Mouse (Mus musculus) gastrocnemius, adult 2 months (tissue): ENCODE data around the gene 1700069L16Rik. TPM values are rescaled to one million over a fixed set of nuclear protein-coding genes. Genes with fewer than 3 reads are reported as not detected.

ENCODE experiments used
- DNase-seq: peaks from one replicate; pipeline ENCODE4 v3.0.0; 2022
- H3K27ac ChIP-seq: fragments of 200-600 bp; 2 replicates; pipeline ENCODE4 v1.8.1; 2022; ENCODE audit warnings: mild to moderate bottlenecking
- H3K4me3 ChIP-seq: fragments of 200-600 bp; 2 replicates; pipeline ENCODE4 v1.8.1; 2022; ENCODE audit warnings: mild to moderate bottlenecking, moderate library complexity
- CTCF ChIP-seq: fragments of 200-600 bp; IDR thresholded peaks from 2 replicates; pipeline ENCODE4 v1.8.1; 2022; ENCODE audit warnings: antibody characterized with exemption, mild to moderate bottlenecking, moderate library complexity
- intact Hi-C: fragments of 180-260 bp; cut with DNase I; formaldehyde crosslinking; loops from one replicate; pipeline ENCODE4 v1.15.1; 2025
- total RNA-seq, 2 experiments: library from RNA; stranded (reverse); gene quantifications; 2 replicates each; pipeline ENCODE4 v1.2.3; 2021

The 1700069L16Rik gene
- total RNA-seq, 2 experiments from 2014 or later: not detected

DNA sequence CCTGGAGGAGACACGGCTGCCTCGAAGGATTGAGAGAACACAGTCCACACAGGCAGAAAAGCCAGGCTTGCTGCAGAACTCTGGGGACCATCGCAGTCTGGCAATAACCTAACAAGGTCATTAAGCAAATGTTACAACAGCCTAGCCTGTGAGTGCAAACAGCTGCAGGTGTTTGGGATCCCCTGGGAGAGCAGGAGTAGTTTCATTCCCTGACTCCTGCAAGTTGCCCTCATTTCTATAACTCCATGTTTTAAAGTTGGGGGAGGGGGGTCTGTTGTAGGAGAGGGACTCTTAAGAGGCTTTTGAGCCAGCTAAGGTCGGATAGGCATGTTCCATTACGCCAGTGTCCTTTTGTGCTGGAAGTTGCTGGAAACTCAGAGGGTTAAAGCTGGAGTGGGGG, 30.2 kb downstream of the 1700069L16Rik start:
- no peak for TF ChIP-seq CTCF
- DNase-seq: peak; percentile 56
- intact Hi-C loops: no loop called here
- Histone ChIP-seq H3K4me3 (no peak overlapping the region), H3K27ac (no peak overlapping the region)

DNA sequence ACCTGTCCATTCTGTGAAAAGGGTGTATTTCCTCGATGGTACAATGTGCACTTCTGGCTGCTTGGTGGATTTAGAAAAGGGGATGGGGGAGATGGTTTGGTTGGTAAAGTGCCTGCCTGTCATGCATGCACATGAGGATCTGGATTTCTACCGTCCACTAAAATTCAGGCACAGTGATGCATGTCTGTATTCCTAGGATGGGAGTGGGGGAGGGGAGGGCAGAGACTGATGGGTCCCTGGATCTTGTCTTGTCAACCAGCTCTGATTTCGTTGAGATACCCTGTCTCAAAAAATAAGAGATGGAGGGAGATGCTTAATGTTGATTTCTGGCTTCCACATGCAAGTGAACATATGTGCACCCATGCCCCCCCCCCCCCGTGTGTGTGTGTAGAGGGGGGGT, 30.6 kb downstream of the 1700069L16Rik start:
- TF ChIP-seq CTCF: no peak
- intact Hi-C loops: no loop called here
- Histone ChIP-seq H3K4me3 (no peak overlapping the region), H3K27ac (no peak overlapping the region)
- no peak for DNase-seq

DNA sequence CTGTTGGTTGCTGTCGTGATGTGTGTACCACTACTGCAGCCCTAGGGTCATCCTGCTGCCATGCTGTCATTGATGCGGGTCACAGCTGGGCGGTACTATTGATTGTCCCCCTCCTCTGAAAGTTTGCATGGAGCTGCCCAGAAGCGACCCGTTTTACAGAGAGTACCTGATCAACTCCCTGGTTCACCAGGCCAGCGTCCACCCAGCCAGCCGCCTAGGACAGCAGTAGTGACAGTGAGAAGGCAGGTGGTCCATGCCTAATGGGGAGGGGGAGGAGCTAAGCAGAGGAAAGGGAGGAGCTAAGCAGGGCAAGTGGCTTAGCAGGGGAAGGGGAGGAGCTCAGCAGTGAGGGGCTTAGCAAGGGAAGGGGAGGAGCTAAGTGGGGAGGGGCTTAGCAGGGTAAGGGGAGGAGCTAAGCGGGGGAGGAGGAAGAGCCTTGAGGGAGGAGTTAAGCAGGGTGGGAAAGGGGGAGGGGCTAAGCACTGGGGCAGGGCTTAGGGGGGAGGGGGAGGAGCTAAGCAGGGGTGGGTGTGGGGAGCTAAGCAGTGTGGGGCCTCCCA, 31.3 kb downstream of the 1700069L16Rik start:
- no peak for DNase-seq
- intact Hi-C loops: no loop called here
- Histone ChIP-seq H3K4me3 (no peak overlapping the region), H3K27ac (no peak overlapping the region)
- TF ChIP-seq CTCF: no peak

DNA sequence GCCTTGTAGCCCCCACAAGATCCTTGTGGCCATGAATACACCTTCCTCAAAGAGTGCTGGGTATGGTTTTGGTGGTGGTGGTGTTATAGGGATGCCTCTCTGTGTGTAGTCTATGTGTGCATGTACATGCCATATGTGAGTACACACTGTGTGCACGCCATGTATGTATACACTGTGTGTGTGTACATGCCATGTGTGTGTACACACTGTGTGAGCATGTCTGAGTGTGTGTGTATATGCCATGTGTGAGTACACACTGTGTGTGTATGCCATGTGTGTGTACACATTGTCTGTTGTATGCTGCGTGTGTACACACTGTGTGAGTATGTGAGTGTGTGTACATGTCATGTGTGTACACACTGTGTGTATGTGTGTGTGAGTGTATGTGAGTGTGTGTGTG, 33.7 kb downstream of the 1700069L16Rik start:
- TF ChIP-seq CTCF: no peak
- DNase-seq: no peak
- no peak overlapping the region for H3K27ac ChIP-seq
- intact Hi-C loops: no loop called here
- no peak overlapping the region for H3K4me3 ChIP-seq

DNA sequence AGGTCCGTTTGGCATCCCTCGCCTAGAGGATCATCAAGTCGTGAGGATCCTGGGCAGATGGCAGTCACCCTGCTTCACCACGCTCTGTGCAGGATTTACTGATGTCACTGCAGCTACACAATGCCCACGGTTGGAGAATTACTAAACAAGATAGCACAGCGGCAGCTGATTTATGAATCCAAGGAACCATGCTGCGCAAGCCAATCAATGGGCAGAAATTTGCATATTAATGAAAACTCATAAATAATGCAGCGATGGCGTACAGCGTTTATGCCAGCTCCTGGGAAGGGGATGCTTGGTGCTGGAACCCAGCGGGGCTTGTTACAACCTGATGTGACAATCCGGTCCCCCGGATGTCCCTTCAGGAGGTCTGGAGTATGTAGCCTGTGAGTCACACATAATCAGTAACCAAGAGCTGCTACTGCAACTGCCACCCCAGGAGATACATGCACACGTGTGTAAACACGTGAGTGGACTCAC, 34.5 kb downstream of the 1700069L16Rik start:
- intact Hi-C loops: no loop called here
- Histone ChIP-seq H3K4me3 (no peak overlapping the region), H3K27ac (no peak overlapping the region)
- TF ChIP-seq CTCF: no peak
- no peak for DNase-seq

DNA sequence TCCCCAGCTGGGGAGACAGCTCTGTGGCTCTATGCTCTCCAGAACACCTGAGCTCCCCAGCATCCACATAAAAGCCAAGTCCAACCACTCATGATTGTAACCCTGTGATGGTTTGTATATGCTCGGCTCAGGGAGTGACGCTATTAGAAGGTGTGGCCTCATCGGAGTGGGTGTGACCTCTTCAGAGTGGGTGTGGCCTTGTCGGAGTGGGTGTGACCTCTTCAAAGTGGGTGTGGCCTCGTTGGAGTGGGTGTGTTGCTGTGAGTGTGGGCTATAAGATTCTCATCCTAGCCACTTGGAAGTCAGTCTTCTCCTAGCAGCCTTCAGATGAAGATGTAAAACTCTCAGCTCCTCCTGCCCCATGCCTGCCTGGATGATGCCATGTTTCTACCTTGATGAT, 37.1 kb downstream of the 1700069L16Rik start:
- no peak for TF ChIP-seq CTCF
- Histone ChIP-seq H3K27ac (no peak overlapping the region), H3K4me3 (no peak overlapping the region)
- intact Hi-C loops: no loop called here
- DNase-seq: no peak

DNA sequence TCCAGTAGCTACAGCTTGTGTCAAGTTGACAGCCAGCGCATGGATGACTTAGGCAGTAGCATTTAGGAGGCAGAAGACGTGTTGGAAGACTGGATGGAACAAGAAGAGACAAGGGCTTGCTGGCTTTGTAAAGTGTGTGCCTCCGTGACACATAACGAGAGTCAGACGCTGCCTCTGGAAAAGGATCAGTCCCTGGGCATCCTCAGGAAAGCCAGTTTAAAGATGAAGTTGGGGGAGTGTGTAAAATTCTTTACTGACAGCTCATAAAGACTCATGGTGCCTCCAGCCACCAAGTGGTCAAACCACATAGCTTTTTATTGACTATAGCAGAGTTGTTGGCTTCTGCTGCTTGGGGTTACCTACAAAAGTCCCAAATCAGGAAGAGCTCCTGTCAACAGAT, 39.1 kb downstream of the 1700069L16Rik start:
- no peak for TF ChIP-seq CTCF
- intact Hi-C loops: no loop called here
- Histone ChIP-seq H3K4me3 (no peak overlapping the region), H3K27ac (no peak overlapping the region)
- DNase-seq: no peak

DNA sequence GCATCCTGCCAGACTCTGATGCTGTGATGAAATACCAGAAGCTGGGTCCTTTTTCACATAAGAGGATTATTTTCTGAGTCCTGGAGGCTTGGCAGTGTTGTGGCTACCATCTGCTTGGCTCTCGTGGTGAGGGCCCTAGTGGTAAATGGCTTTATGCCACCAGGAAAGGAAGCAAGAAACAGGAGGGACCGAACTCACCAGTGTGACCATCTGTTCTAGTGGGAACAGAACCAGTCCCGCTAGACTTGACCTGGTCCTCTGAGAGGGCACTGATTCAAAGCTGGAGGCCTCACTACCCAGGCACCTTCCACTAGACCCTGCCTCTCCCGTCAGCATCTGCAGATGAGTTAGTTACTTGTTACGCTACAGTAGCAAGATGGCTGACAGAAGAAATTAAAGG, 41.3 kb downstream of the 1700069L16Rik start:
- Histone ChIP-seq H3K27ac (no peak overlapping the region), H3K4me3 (no peak overlapping the region)
- intact Hi-C loops: no loop called here
- DNase-seq: no peak
- TF ChIP-seq CTCF: no peak

DNA sequence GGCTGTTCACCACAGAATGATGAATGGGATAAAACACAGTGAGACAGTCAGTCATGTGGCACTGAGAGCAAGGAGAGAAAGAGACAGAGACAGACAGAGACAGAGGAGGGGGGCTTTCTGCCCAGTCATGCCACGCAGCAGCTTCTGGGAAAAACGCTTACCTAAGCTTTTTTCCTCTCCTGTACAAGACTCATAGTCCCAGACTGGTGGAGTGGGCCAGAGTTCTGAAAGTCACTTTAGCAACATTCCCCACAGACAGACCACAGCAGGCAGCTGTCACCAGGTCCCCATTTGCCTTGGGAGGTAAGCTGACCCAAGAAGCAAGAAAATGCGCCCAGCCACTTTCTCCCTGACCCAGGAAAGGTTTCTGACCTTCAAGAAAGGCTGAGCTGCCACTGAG, 42.1 kb downstream of the 1700069L16Rik start:
- Histone ChIP-seq H3K4me3 (no peak overlapping the region), H3K27ac (no peak overlapping the region)
- TF ChIP-seq CTCF: no peak
- no peak for DNase-seq
- intact Hi-C loops: no loop called here

DNA sequence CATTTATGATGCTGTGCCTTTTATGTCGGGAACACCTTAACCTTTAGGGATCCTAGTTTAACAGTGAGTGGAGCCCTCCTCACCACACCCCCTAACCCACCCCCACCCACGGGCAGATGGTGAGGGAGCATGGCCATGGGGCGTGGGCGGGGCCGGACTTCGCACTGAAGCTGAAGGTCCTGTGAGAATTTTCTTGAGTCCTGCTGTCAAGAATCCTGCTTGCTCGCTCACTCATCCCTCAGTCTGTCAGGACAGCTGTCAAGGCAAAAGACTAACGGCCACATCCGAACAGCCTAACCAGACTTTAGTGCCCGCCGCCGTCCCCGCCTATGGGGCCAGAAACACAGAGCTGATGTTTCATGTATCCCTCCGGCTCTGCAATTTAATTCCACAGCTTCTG, 43.4 kb downstream of the 1700069L16Rik start:
- no peak for DNase-seq
- TF ChIP-seq CTCF: no peak
- H3K4me3 ChIP-seq: no peak overlapping the region
- H3K27ac ChIP-seq: no peak overlapping the region
- intact Hi-C loops: no loop called here

DNA sequence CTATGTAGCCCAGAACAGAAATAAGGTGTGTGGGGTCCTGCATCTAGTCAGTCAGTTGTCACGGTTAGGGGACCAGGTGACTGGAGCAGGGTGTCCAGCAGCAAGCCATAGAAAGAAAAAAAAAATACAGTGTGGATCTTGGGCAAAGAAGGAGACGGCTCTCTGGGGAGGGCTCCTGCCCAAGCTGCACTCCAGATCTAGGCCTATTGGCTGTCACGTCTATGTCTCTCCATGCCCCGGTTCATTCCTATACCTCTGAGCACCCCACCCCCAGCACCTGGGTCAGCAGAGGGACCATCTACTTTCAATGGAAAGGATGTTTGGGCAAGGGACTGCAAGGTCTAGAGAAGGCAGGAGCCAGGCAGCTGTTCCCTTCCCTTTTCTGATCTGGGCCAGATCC, 45.1 kb downstream of the 1700069L16Rik start:
- Histone ChIP-seq H3K4me3 (no peak overlapping the region), H3K27ac (no peak overlapping the region)
- no peak for TF ChIP-seq CTCF
- intact Hi-C loops: no loop called here
- DNase-seq: no peak

DNA sequence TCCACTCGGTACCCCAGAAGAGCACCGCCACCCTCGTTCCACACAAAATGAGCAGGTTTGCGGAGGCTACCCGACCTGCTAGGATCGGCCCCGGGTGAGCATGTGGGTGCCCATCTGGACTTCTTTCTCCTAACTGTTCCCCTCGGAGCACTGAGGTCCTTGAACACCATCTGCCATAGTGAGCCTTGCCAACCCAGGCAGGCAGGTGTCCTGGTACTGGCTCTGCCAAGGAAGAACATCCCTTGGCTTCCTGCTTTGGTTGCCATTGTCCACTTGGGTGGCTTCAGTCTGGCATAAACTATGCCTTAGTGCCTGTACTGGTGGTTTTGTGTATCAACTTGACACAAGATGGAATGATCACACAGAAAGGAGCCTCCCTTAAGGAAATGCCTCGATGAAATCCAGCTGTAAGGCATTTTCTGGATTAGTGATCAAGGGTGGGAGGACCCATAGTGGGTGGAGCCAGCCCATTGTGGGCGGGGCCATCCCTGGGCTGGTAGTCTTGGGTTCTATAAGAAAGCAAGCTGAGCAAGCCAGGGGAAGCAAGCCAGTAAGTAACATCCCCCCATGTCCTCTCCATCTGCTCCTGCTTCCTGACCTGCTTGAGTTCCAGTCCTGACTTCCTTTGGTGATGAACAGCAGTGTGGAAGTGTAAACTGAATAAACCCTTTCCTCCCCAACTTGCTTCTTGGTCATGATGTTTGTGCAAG, 45.7 kb downstream of the 1700069L16Rik start:
- no peak overlapping the region for H3K4me3 ChIP-seq
- intact Hi-C loops: no loop called here
- TF ChIP-seq CTCF: no peak
- H3K27ac ChIP-seq: no peak overlapping the region
- DNase-seq: no peak

DNA sequence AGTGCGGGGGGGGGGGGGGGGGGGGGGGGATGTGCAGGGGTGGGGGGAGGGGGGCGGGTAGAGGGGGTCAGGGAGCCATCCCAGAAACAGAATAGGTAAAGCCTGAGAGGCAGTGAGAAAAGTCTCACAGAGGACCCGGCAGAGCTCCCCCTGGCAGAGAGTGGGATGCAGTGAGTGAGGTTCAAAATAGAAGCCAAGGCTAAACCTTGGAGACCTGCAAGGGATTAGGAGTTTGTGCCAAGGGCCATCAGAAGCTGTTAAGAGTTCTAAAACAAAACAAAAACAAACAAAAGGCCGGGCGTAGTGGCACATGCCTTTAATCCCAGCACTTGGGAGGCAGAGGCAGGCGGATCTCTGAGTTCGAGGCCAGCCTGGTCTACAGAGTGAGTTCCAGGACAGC, 47.0 kb downstream of the 1700069L16Rik start:
- intact Hi-C loops: no loop called here
- Histone ChIP-seq H3K27ac (no peak overlapping the region), H3K4me3 (no peak overlapping the region)
- no peak for DNase-seq
- no peak for TF ChIP-seq CTCF

DNA sequence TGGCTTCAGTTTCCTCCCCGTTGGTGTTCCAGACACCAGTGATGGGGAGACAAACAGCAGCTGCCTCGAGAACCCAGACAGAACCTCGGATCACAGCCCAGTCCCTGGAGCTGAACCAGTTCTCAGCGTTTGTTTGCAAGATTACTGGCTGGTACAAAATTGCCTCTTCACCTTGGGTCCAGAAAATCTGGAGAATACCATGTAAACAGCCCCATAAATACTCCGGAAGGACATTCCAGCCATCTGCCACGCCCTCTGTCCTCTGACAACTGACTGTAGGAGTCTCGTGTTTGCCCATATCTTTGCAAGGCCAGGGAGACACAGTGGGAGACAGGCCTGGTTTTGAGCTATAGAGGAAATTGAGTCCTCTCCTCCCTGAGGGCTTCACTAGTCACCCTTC, 49.7 kb downstream of the 1700069L16Rik start:
- intact Hi-C loops: no loop called here
- Histone ChIP-seq H3K27ac (no peak overlapping the region; the same call in 1 of the 2 replicates), H3K4me3 (no peak overlapping the region)
- no peak for DNase-seq
- TF ChIP-seq CTCF: no peak
